In the genomic region with DNA sequence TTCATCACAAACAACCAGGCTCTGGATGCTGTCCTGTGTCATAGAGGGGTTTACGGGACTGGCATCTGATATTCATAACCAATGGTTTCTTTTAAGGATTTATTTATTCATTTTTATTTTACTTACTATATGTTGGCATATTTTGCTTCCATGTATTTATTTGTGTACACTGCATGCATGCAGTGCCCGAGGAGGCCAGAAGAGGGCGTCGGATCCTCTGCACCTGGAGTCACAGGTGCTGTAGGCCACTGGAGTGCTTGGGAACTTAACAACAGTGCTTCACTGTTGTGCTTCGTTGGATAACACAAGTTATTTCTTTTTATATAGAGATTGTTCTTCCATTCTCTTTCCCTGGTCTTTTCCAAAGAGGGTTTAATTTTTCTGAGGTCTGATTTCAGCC, we compare ENCODE assay signal across 13 mouse cellular contexts.
A peak's percentile ranks its signal among the peaks of the same experiment; 100 is the strongest.
DNase-seq lines count a peak whose midpoint lies in the region; ATAC-seq and TF ChIP-seq lines count a peak whose summit lies in the region.
"Had no signal": no experiment of that assay in that cellular context is flagged by ENCODE, and none has a peak within 500 bp of the region (broad histone marks: within the 10 kb centered on the region; RNA-seq: fewer than 3 reads in every experiment).

No protein-coding gene starts in this region.

- H3K4me1 ChIP-seq in forebrain, postnatal 0 days (ENCODE audit: insufficient read depth) = no peaks in the 10 kb centered on the region
- H3K4me1 ChIP-seq in forebrain, embryonic 11.5 days (replicated peaks; ENCODE audit: control insufficient read depth, insufficient read depth, low read length) = no peaks in the 10 kb centered on the region
- H3K4me1 ChIP-seq in liver, embryonic 14.5 days (replicated peaks; ENCODE audit: control insufficient read depth in 2 of 2, insufficient read depth in 2 of 2, low read length in 1 of 2) = no peaks in the 10 kb centered on the region
- no peaks in the 10 kb centered on the region for H3K4me1 ChIP-seq in liver, embryonic 11.5 days (replicated peaks; ENCODE audit: control insufficient read depth, insufficient read depth, low read length)
- H3K4me1 ChIP-seq: midbrain, embryonic 13.5 days had no signal

- no peak for ATAC-seq in forebrain, postnatal 0 days
- no peak for ATAC-seq in forebrain, embryonic 11.5 days (replicated peaks; ENCODE audit: low FRiP score)
- ATAC-seq in liver, embryonic 14.5 days (ENCODE audit: insufficient read depth) = no peak
- no peak for ATAC-seq in liver, embryonic 11.5 days (replicated peaks; ENCODE audit: low FRiP score)
- ATAC-seq: midbrain, embryonic 13.5 days had no signal

- H3K27ac ChIP-seq in forebrain, postnatal 0 days (ENCODE audit: low read depth, low read length) = no peak overlapping the region
- H3K27ac ChIP-seq in forebrain, embryonic 11.5 days (ENCODE audit: low read depth, low read length) = no peak overlapping the region
- no peak overlapping the region for H3K27ac ChIP-seq in liver, embryonic 14.5 days
- H3K27ac ChIP-seq in liver, embryonic 11.5 days (ENCODE audit: low read depth, low read length) = no peak overlapping the region
- H3K27ac ChIP-seq: heart, embryonic 13.5 days; midbrain, embryonic 13.5 days had no signal

- H3K4me2 ChIP-seq in forebrain, postnatal 0 days (ENCODE audit: low read depth) = no peak overlapping the region
- no peak overlapping the region for H3K4me2 ChIP-seq in forebrain, embryonic 11.5 days (ENCODE audit: low read depth, low read length, severe bottlenecking)
- H3K4me2 ChIP-seq in liver, embryonic 14.5 days (ENCODE audit: low read depth) = no peak overlapping the region
- H3K4me2 ChIP-seq in liver, embryonic 11.5 days = no peak overlapping the region
- H3K4me2 ChIP-seq: heart, embryonic 13.5 days; midbrain, embryonic 13.5 days had no signal

- DNase-seq in forebrain, postnatal 0 days = no peak
- DNase-seq in forebrain, embryonic 11.5 days (ENCODE audit: low spot score) = no peak
- no peak for DNase-seq in liver, embryonic 14.5 days (ENCODE audit: low read depth in 3 of 3, low spot score in 3 of 3)
- DNase-seq in liver, embryonic 11.5 days (ENCODE audit: low spot score) = no peak
- DNase-seq in ES-CJ7 (ENCODE audit: low read depth, low spot score) (peak; percentile 57), MN1 (ENCODE audit: low spot score) (no peak)
- DNase-seq in induced T-regulatory cell, adult 2 months (ENCODE audit: low read depth) = peak; percentile 25
- DNase-seq in frontal cortex, postnatal 10 days (ENCODE audit: low spot score in 2 of 2) = no peak
- DNase-seq: cerebellum, adult 18-20 months; layer of hippocampus, postnatal 36 days; right cerebral cortex, postnatal 4 days had no signal

- peak; percentile 41 for TF ChIP-seq CTCF in forebrain, postnatal 0 days (IDR thresholded peaks at IDR 0.05; ENCODE audit: low read depth)
- peak; percentile 62 for TF ChIP-seq CTCF in liver, embryonic 14.5 days (IDR thresholded peaks at IDR 0.05; ENCODE audit: low read depth)

- no peak overlapping the region for H3K9ac ChIP-seq in forebrain, postnatal 0 days
- H3K9ac ChIP-seq in forebrain, embryonic 11.5 days (ENCODE audit: low read length) = no peak overlapping the region
- H3K9ac ChIP-seq in liver, embryonic 14.5 days (replicated peaks) = no peak overlapping the region
- H3K9ac ChIP-seq in liver, embryonic 11.5 days (ENCODE audit: low read depth, low read length) = no peak overlapping the region
- H3K9ac ChIP-seq: heart, embryonic 13.5 days; midbrain, embryonic 13.5 days had no signal

- H3K9me3 ChIP-seq in forebrain, postnatal 0 days (ENCODE audit: low read length) = no peaks in the 10 kb centered on the region
- H3K9me3 ChIP-seq in forebrain, embryonic 11.5 days (ENCODE audit: control insufficient read depth, low read length) = no peaks in the 10 kb centered on the region
- no peaks in the 10 kb centered on the region for H3K9me3 ChIP-seq in liver, embryonic 14.5 days (ENCODE audit: control insufficient read depth, low read length)
- no peaks in the 10 kb centered on the region for H3K9me3 ChIP-seq in liver, embryonic 11.5 days (ENCODE audit: control insufficient read depth, low read length)
- H3K9me3 ChIP-seq: heart, embryonic 13.5 days; midbrain, embryonic 13.5 days had no signal

- 70% methylated on average over 5 of the region's 5 CpGs for WGBS in forebrain, postnatal 0 days
- WGBS in forebrain, embryonic 11.5 days = 68% methylated on average over 5 of the region's 5 CpGs
- 57% methylated on average over 5 of the region's 5 CpGs for WGBS in liver, embryonic 14.5 days (ENCODE audit: insufficient replicate concordance)
- WGBS in liver, embryonic 11.5 days = 64% methylated on average over 5 of the region's 5 CpGs

- H3K36me3 ChIP-seq in forebrain, postnatal 0 days (ENCODE audit: insufficient read depth) = no peaks in the 10 kb centered on the region
- H3K36me3 ChIP-seq in forebrain, embryonic 11.5 days (ENCODE audit: control insufficient read depth, insufficient read depth, low read length) = no peaks in the 10 kb centered on the region
- H3K36me3 ChIP-seq in liver, embryonic 14.5 days (replicated peaks; ENCODE audit: control insufficient read depth, insufficient read depth, low read depth) = no peaks in the 10 kb centered on the region
- H3K36me3 ChIP-seq in liver, embryonic 11.5 days (ENCODE audit: control insufficient read depth, insufficient read depth, low read length) = no peaks in the 10 kb centered on the region
- H3K36me3 ChIP-seq: heart, embryonic 13.5 days; midbrain, embryonic 13.5 days had no signal

- H3K27me3 ChIP-seq in forebrain, postnatal 0 days (ENCODE audit: insufficient read depth, low read length) = no peaks in the 10 kb centered on the region
- no peaks in the 10 kb centered on the region for H3K27me3 ChIP-seq in forebrain, embryonic 11.5 days (ENCODE audit: control insufficient read depth, insufficient read depth, low read length)
- no peaks in the 10 kb centered on the region for H3K27me3 ChIP-seq in liver, embryonic 14.5 days (ENCODE audit: control insufficient read depth, insufficient read depth, low read length)
- H3K27me3 ChIP-seq in liver, embryonic 11.5 days (replicated peaks; ENCODE audit: control insufficient read depth, insufficient read depth, low read length) = no peaks in the 10 kb centered on the region
- H3K27me3 ChIP-seq: heart, embryonic 13.5 days had no signal

- TF ChIP-seq EP300 in liver, embryonic 14.5 days (IDR thresholded peaks at IDR 0.05; ENCODE audit: low read depth) = no peak

- H3K4me3 ChIP-seq in forebrain, postnatal 0 days (ENCODE audit: low read depth, low read length) = no peak overlapping the region
- no peak overlapping the region for H3K4me3 ChIP-seq in forebrain, embryonic 11.5 days (ENCODE audit: low read depth, low read length)
- H3K4me3 ChIP-seq in liver, embryonic 14.5 days (ENCODE audit: insufficient read depth in 1 of 2, low read depth in 2 of 2, low read length in 2 of 2) = no peak overlapping the region
- H3K4me3 ChIP-seq in liver, embryonic 11.5 days (ENCODE audit: low read depth, low read length) = no peak overlapping the region
- H3K4me3 ChIP-seq: heart, embryonic 13.5 days; midbrain, embryonic 13.5 days had no signal

Comparison
In these comparisons a context has a peak if more than half of its experiments do, and no peak if none do; other contexts are left out.
1. DNase-seq: peak in ES-CJ7 (single experiment) and induced T-regulatory cell, adult 2 months (single experiment); none in forebrain, postnatal 0 days (single experiment), forebrain, embryonic 11.5 days (single experiment), liver, embryonic 14.5 days (0 of 3), liver, embryonic 11.5 days (single experiment), frontal cortex, postnatal 10 days (0 of 2) and MN1 (single experiment).